Mouse (Mus musculus) cerebellum, postnatal 10 days (tissue): ENCODE results near the gene Nrn1l.

ENCODE experiments used
- DNase-seq, 2 experiments: peaks; one replicate each; pipeline ENCODE4 v3.0.0; 2021; ENCODE audit warnings: mixed read lengths in 2 of 2

Gene Nrn1l

GRCm38 (mm10) chr8:105893339-105893738, at the start of gene Nrn1l:
TSS of gene Nrn1l (plus strand) at chr8:105893567.
- peak; percentile 69 to 75 for DNase-seq

GRCm38 (mm10) chr8:105846678-105847077, 46.7 kb upstream of the Nrn1l start:
- DNase-seq, result no peak

GRCm38 (mm10) chr8:105850014-105850413, 43.4 kb upstream of the Nrn1l start:
- no peak for DNase-seq

GRCm38 (mm10) chr8:105850611-105851010, 42.8 kb upstream of the Nrn1l start:
- DNase-seq, result no peak

GRCm38 (mm10) chr8:105851651-105852143, 41.7 kb upstream of the Nrn1l start:
- peak; percentile 95 to 97 for DNase-seq

- DNase-seq, result peak in 1 of 2 experiments; percentile 36
Observed at GRCm38 (mm10) chr8:105852146-105852729, 41.1 kb upstream of the Nrn1l start.

GRCm38 (mm10) chr8:105853178-105853577, 40.2 kb upstream of the Nrn1l start, which contains the start of gene Cenpt:
TSS of gene Cenpt (minus strand) at chr8:105853278.
- no peak for DNase-seq

- DNase-seq, result peak in 1 of 2 experiments; percentile 31
Observed at GRCm38 (mm10) chr8:105854303-105854702, 39.1 kb upstream of the Nrn1l start.

- DNase-seq, result peak; percentile 96 to 97
Observed at GRCm38 (mm10) chr8:105854715-105855216, 38.6 kb upstream of the Nrn1l start, which contains the start of gene Thap11. TSS of gene Thap11 (plus strand) at chr8:105855132.

- DNase-seq, result peak; percentile 64 to 71
Observed at GRCm38 (mm10) chr8:105855248-105856167, 37.9 kb upstream of the Nrn1l start.

GRCm38 (mm10) chr8:105856168-105856835, 37.1 kb upstream of the Nrn1l start:
- DNase-seq, result no peak

GRCm38 (mm10) chr8:105858495-105858894, 34.9 kb upstream of the Nrn1l start:
- no peak for DNase-seq

- no peak for DNase-seq
Observed at GRCm38 (mm10) chr8:105859314-105859713, 34.1 kb upstream of the Nrn1l start.

- peak; percentile 92 to 96 for DNase-seq
Observed at GRCm38 (mm10) chr8:105860143-105860981, 33.0 kb upstream of the Nrn1l start, which contains the start of gene Nutf2. TSS of gene Nutf2 (plus strand) at chr8:105860580.

GRCm38 (mm10) chr8:105861951-105862350, 31.4 kb upstream of the Nrn1l start:
- peak; percentile 51 to 53 for DNase-seq

GRCm38 (mm10) chr8:105866364-105867029, 26.9 kb upstream of the Nrn1l start:
- no peak for DNase-seq

- DNase-seq, result peak in 1 of 2 experiments; percentile 41
Observed at GRCm38 (mm10) chr8:105874301-105874700, 19.1 kb upstream of the Nrn1l start.

GRCm38 (mm10) chr8:105880754-105881520, 12.4 kb upstream of the Nrn1l start, which contains the start of gene Edc4:
TSS of gene Edc4 (plus strand) at chr8:105880881.
- peak; percentile 90 to 91 for DNase-seq

- peak; percentile 57 to 70 for DNase-seq
Observed at GRCm38 (mm10) chr8:105889756-105890465, 3.5 kb upstream of the Nrn1l start.
